Mouse (Mus musculus): ENCODE measurements around the gene Ptpn9. TPM values are rescaled to one million over a fixed set of nuclear protein-coding genes. Genes with fewer than 3 reads are reported as not detected.
A peak's percentile ranks its signal among the peaks of the same experiment; 100 is the strongest.

Ptpn9 gene
- total and polyA plus RNA-seq, 3 experiments, result 26.2 to 62.4 (median 29.6) TPM

- DNase-seq (ENCODE audit: low spot score), result peak; percentile 92
- peak; percentile 48 for ATAC-seq (ENCODE audit: extremely low read depth, insufficient number of reproducible peaks, low FRiP score, poor library complexity, severe bottlenecking)
- H3K4me3 ChIP-seq (ENCODE audit: low read depth, low read length), result peak overlapping the region; percentile 96
- H3K36me3 ChIP-seq (replicated peaks), result peaks cover 17% of the 10 kb centered on the region
- TF ChIP-seq TAL1 (conservative IDR thresholded peaks at IDR 0.05; ENCODE audit: low read depth, low read length), result no peak
- no peak for TF ChIP-seq POLR2AphosphoS5 (IDR thresholded peaks at IDR 0.05; ENCODE audit: insufficient replicate concordance, low read depth, low read length)
- TF ChIP-seq GATA1 (IDR thresholded peaks at IDR 0.05; ENCODE audit: borderline replicate concordance, low read length), result no peak
- TF ChIP-seq CTCF (IDR thresholded peaks at IDR 0.05; ENCODE audit: low read depth, low read length), result no peak
- no peak for TF ChIP-seq GATA2 (IDR thresholded peaks at IDR 0.05; ENCODE audit: borderline replicate concordance, low read depth, low read length)
- H3K9me3 ChIP-seq (replicated peaks), result no peaks in the 10 kb centered on the region
- H3K4me1 ChIP-seq (ENCODE audit: insufficient read depth, low read depth, low read length), result peaks cover 52% of the 10 kb centered on the region
- H3K27me3 ChIP-seq (ENCODE audit: insufficient read depth, low read length), result no peaks in the 10 kb centered on the region
These were observed 78.5 kb downstream of the Ptpn9 start for GRCm38 (mm10) chr9:57072989-57073789.

GRCm38 (mm10) chr9:57073790-57074094, 79.0 kb downstream of the Ptpn9 start:
- Histone ChIP-seq H3K36me3 (replicated peaks) (peaks cover 14% of the 10 kb centered on the region), H3K9me3 (replicated peaks) (no peaks in the 10 kb centered on the region), H3K27me3 (ENCODE audit: insufficient read depth, low read length) (no peaks in the 10 kb centered on the region), H3K4me1 (ENCODE audit: insufficient read depth, low read depth, low read length) (peaks cover 53% of the 10 kb centered on the region), H3K4me3 (ENCODE audit: low read depth, low read length) (peak overlapping the region; percentile 96)
- TF ChIP-seq TAL1 (conservative IDR thresholded peaks at IDR 0.05; ENCODE audit: low read depth, low read length) (no peak), CTCF (IDR thresholded peaks at IDR 0.05; ENCODE audit: low read depth, low read length) (no peak)
- no peak for ATAC-seq (ENCODE audit: extremely low read depth, insufficient number of reproducible peaks, low FRiP score, poor library complexity, severe bottlenecking)
- DNase-seq (ENCODE audit: low spot score), result no peak

GRCm38 (mm10) chr9:57074171-57074821, 79.6 kb downstream of the Ptpn9 start:
- no peak for ATAC-seq (ENCODE audit: extremely low read depth, insufficient number of reproducible peaks, low FRiP score, poor library complexity, severe bottlenecking)
- Histone ChIP-seq H3K9me3 (replicated peaks) (no peaks in the 10 kb centered on the region), H3K4me1 (ENCODE audit: insufficient read depth, low read depth, low read length) (peaks cover 53% of the 10 kb centered on the region), H3K27me3 (ENCODE audit: insufficient read depth, low read length) (no peaks in the 10 kb centered on the region), H3K36me3 (replicated peaks) (peaks cover 16% of the 10 kb centered on the region), H3K4me3 (ENCODE audit: low read depth, low read length) (peak overlapping the region; percentile 96)
- no peak for DNase-seq (ENCODE audit: low spot score)
- TF ChIP-seq GATA2 (IDR thresholded peaks at IDR 0.05; ENCODE audit: borderline replicate concordance, low read depth, low read length) (no peak), TAL1 (conservative IDR thresholded peaks at IDR 0.05; ENCODE audit: low read depth, low read length) (no peak), CTCF (IDR thresholded peaks at IDR 0.05; ENCODE audit: low read depth, low read length) (no peak), POLR2AphosphoS5 (IDR thresholded peaks at IDR 0.05; ENCODE audit: insufficient replicate concordance, low read depth, low read length) (no peak), GATA1 (IDR thresholded peaks at IDR 0.05; ENCODE audit: borderline replicate concordance, low read length) (no peak)

GRCm38 (mm10) chr9:57074822-57075603, 80.3 kb downstream of the Ptpn9 start:
- DNase-seq (ENCODE audit: low spot score) (peak; percentile 46), ATAC-seq (ENCODE audit: extremely low read depth, insufficient number of reproducible peaks, low FRiP score, poor library complexity, severe bottlenecking) (no peak)
- peaks cover 53% of the 10 kb centered on the region for H3K4me1 ChIP-seq (ENCODE audit: insufficient read depth, low read depth, low read length)

GRCm38 (mm10) chr9:57075681-57076381, 81.1 kb downstream of the Ptpn9 start:
- Histone ChIP-seq H3K4me1 (ENCODE audit: insufficient read depth, low read depth, low read length) (peaks cover 45% of the 10 kb centered on the region), H3K27me3 (ENCODE audit: insufficient read depth, low read length) (no peaks in the 10 kb centered on the region)

More at GRCm38 (mm10) chr9:57074822-57075603, 80.3 kb downstream of the Ptpn9 start:
- no peaks in the 10 kb centered on the region for H3K27me3 ChIP-seq (ENCODE audit: insufficient read depth, low read length)
- peaks cover 16% of the 10 kb centered on the region for H3K36me3 ChIP-seq (replicated peaks)
- H3K9me3 ChIP-seq (replicated peaks), result no peaks in the 10 kb centered on the region
- TF ChIP-seq POLR2AphosphoS5 (IDR thresholded peaks at IDR 0.05; ENCODE audit: insufficient replicate concordance, low read depth, low read length) (no peak), GATA1 (IDR thresholded peaks at IDR 0.05; ENCODE audit: borderline replicate concordance, low read length) (no peak), CTCF (IDR thresholded peaks at IDR 0.05; ENCODE audit: low read depth, low read length) (no peak), GATA2 (IDR thresholded peaks at IDR 0.05; ENCODE audit: borderline replicate concordance, low read depth, low read length) (no peak), TAL1 (conservative IDR thresholded peaks at IDR 0.05; ENCODE audit: low read depth, low read length) (no peak)
- H3K4me3 ChIP-seq (ENCODE audit: low read depth, low read length), result peak overlapping the region; percentile 96

More at GRCm38 (mm10) chr9:57075681-57076381, 81.1 kb downstream of the Ptpn9 start:
- Histone ChIP-seq H3K36me3 (replicated peaks) (peaks cover 22% of the 10 kb centered on the region), H3K4me3 (ENCODE audit: low read depth, low read length) (peak overlapping the region; percentile 96), H3K9me3 (replicated peaks) (no peaks in the 10 kb centered on the region)
- TF ChIP-seq GATA1 (IDR thresholded peaks at IDR 0.05; ENCODE audit: borderline replicate concordance, low read length) (no peak), POLR2AphosphoS5 (IDR thresholded peaks at IDR 0.05; ENCODE audit: insufficient replicate concordance, low read depth, low read length) (no peak), GATA2 (IDR thresholded peaks at IDR 0.05; ENCODE audit: borderline replicate concordance, low read depth, low read length) (no peak), TAL1 (conservative IDR thresholded peaks at IDR 0.05; ENCODE audit: low read depth, low read length) (no peak), CTCF (IDR thresholded peaks at IDR 0.05; ENCODE audit: low read depth, low read length) (no peak)
- ATAC-seq (ENCODE audit: extremely low read depth, insufficient number of reproducible peaks, low FRiP score, poor library complexity, severe bottlenecking), result peak; percentile 71
- peak; percentile 85 for DNase-seq (ENCODE audit: low spot score)
